Mouse (Mus musculus) G1E (cell line): ENCODE measurements around the gene Lyrm4.

Source experiments
- CTCF ChIP-seq: IDR thresholded peaks from 2 replicates; pipeline ENCODE4 v1.5.1; 2012; ENCODE audit warnings: low read depth, low read length, inconsistent platforms, mixed read lengths
- GATA1 ChIP-seq: IDR thresholded peaks from 2 replicates; pipeline ENCODE4 v1.6.1; 2012; ENCODE audit warnings: borderline replicate concordance, low read length, inconsistent platforms, mixed read lengths
- GATA2 ChIP-seq: IDR thresholded peaks from 2 replicates; pipeline ENCODE4 v1.6.1; 2012; ENCODE audit warnings: low read depth, low read length, inconsistent platforms, borderline replicate concordance
- POLR2AphosphoS5 ChIP-seq: IDR thresholded peaks from 2 replicates; pipeline ENCODE4 v1.6.1; 2012; ENCODE audit warnings: low read depth, low read length, inconsistent platforms; ENCODE audit not compliant: insufficient replicate concordance
- TAL1 ChIP-seq: conservative IDR thresholded peaks from 2 replicates; pipeline ENCODE4 v1.6.1; 2012; ENCODE audit warnings: low read depth, low read length, inconsistent platforms, mixed read lengths

DNA sequence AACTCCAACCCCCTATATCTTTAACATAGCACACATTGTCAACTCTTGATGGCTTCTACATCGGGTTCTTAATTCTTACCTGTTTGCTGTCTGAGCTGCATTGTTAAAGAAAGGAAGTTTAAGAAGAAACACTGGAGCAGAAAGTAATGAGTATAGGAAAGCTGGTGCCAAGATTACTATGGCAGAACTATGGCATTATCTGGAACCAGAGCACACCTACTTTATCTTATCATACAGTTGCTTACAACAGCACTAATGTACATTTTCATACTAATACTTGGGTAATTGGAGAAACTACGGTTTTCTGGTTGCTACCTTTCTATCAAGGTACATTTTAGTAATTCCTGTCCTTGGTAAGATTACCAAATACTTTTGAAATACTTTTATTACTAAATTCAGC is 29.9 kb downstream of the Lyrm4 start:
- no peak for TF ChIP-seq CTCF
- no peak for TF ChIP-seq GATA1
- no peak for TF ChIP-seq POLR2AphosphoS5
- no peak for TF ChIP-seq TAL1
- no peak for TF ChIP-seq GATA2
